Mouse (Mus musculus): ENCODE measurements around the gene Arid1b. TPM values are rescaled to one million over a fixed set of nuclear protein-coding genes. Genes with fewer than 3 reads are reported as not detected.
"Not testable (repeated sequence)": the region's sequence is repeated elsewhere in the genome, so short reads cannot be mapped to it uniquely, and the experiment has no call there.

Gene Arid1b
- total RNA-seq, 2 experiments from 2014 or later, result 43.4 to 59.1 TPM

DNA sequence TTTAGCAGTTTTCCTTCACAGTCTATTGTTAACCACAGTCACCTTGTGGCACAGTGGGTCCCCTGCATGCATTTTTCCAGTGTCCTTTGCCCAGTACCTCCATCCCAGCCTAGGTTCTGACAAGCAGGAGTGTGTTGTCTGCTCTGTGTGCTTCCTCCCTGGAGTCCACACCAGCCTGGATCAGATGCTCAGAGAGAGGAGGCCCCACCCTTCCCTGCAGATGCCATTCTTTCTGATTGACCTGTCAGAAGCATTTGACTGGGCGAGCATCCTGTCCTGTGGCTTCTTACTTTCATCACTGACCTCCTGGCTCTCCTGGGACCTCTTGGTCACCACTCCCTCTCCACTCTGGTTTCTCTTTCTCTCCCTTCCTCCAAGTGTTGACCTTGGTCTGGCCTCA, 113.9 kb downstream of the Arid1b start:
- DNase-seq (ENCODE audit: low spot score in 2 of 2), result no peak

DNA sequence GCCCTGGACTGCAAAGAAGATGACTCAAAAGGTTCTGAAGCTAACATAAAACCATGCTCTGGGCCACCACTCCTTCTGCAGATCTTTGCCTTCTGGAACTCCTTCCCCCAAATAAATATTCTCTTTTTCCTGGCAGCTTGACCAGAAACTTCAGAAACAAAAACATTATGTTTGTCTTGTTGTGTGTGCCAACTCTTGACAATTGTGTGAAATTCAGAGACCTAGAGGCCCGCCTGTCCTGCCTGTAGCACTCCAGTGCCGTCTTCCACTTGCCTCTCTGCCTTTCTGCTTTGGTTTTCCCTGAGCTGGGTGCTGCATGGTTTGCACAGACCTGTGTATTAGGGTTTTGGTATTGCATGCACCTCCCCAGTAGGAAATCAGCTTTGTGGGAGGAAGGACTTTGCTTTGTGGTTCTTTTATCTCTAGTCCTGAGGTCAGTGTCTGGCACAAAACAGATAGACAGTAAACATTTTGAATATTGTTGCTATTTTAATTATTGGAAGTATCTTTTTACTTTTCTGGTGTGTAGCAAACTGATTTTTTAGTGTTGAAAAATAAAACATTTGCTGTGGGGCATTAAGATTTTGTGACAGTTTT, 114.5 kb downstream of the Arid1b start:
- DNase-seq (ENCODE audit: low spot score in 2 of 2), result no peak

DNA sequence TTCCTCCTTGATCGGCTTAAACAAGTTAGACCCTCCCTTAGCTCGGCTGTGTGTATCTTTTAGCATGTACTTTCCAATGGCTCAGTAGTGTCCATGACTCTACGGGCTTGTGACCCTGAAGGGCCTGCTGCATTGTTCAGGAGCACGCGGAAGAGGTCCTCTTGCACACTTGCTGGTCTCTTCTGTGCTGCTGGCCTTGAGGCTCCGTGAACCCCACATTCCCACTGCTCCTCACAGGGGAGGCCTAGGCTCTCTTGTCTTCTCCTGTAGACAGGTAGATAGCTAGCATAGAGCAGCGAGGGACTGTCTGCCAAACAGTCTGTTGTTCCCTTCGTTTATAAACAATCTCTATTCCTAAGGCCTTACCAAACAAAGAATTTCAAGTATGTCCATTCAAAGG, 115.2 kb downstream of the Arid1b start:
- DNase-seq (ENCODE audit: low spot score in 2 of 2), result no peak

DNA sequence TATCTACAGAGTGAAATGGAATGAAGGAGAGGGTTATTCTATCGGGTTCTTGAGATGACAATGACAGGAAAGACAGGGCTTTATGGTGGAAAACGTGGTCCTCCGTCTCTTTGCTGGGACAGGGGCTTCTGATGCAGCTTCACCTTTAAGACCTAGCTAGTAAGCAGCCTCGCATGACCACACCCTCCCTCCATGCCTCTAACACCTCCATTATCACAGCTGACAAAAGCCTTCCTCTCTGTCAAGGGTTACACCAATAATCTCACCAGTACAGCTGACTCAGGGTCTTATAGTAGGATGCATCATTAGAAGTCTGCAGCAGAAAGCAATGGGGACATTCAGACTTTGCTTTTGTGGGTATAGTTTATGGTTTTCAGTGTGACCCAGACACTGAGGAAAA, 116.0 kb downstream of the Arid1b start:
- DNase-seq (ENCODE audit: low spot score in 2 of 2), result no peak

DNA sequence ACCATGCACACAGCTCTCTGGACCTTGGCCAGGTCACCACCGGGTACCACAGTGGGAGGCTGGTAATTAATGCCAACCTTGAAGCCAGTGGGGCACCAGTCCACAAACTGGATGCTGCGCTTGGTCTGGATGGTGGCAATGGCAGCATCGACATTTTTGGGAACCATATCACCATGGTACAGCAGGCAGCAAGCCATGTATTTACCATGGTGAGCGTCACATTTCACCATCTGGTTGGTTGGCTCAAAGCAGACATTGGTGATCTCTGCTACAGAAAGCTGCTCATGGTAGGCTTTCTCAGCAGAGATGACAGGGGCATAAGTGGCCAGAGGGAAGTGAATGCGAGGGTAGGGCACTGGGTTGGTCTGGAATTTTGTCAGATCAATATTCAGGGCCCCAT, 116.8 kb downstream of the Arid1b start:
- not testable (repeated sequence) for DNase-seq (ENCODE audit: low spot score in 2 of 2)

DNA sequence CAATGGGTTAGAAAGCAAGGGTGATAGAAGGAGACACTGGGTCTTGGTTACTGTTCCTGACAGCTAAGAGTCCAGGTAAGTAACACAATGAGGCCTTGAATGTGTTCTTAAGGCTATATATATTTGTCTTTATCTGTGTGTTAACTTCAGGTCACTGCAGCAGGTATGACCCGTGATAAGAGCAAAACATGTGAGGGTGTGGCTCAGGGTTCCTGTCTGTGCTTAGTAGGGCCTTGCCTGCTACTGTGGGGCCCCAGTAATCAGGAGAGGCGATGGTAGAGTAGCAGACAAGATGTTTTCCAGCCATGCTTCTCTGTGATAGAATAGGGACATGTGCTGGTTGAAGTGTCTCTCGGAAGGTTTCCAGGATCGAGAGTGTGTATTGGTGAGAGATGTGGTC, 118.0 kb downstream of the Arid1b start:
- no peak for DNase-seq (ENCODE audit: low spot score in 2 of 2)

DNA sequence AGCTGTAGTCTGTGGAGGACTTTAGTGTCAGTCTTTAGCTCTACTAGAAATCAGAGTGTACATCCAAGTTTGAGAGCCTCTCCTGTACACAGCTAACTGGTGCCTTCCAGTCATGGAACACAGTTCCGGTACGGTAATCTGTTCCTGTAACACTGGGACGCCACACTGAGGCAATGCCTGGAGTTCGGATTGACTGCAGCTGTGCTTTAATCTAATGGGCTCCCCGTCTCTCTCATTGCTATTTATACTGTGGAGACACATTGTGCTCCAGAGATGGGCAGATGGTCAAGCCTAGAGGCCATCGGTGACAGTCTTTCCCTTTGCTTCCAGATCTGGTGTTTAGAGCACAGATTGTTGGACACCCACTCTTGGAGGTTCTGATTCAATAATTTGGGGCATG, 121.8 kb downstream of the Arid1b start:
- no peak for DNase-seq (ENCODE audit: low spot score in 2 of 2)

DNA sequence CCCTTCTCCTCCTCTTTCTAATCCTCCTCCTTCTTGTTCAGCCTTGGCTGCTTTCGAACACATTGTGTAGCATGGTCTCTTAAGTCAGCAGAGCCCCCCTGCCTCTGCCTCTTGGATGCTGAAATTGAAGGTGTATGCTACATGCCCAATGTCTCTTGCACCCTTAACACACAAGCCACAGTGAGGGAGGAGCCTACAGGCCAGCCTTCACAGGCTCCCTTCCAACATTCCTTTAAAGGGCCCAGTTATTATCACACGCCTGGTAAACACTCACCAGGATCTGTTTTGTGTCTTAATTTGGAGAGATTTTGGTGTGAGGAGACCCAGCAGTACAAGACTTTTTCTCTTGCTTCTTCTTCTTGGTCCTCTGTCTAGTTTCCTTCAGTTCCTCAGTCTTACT, 122.9 kb downstream of the Arid1b start:
- no peak for DNase-seq (ENCODE audit: low spot score in 2 of 2)

DNA sequence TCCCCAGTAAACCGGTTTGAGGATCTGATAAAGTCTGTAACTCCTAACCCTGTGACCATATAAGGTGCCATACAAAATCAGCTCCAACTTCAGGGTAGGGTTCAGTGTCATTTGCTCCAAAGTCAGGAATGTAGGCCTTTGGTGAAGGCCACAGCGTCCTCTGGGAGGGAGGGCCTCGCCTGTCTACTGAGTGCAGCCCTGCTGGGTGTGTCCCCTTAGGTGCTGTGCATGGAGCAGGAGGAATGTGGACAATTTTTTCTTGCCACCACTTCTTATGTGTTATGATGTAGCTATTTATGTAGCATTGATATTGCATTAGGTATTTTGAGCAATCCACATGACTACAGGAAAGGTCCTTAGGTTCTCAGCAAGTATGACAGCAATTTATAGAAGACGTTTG, 124.0 kb downstream of the Arid1b start:
- no peak for DNase-seq (ENCODE audit: low spot score in 2 of 2)

DNA sequence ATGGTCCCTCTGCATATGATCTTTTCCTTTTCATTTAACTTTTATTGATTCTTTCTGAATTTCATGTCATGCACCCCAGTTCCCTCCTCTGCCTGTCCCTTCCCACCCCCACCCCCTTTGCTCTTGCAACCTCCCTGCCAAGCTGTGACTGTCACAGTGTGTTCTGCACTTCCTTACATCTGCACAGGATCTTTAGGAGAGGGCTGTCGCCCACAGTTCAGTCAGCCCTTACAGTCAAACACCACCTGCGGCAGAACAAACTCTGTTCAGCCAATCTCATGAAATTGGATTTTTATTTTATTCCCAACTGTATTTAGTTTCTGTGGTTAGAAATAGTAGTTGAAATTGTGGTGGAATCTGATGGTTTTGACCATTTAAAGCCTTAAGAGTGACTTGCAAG, 130.5 kb downstream of the Arid1b start:
- DNase-seq (ENCODE audit: low spot score in 2 of 2), result no peak

DNA sequence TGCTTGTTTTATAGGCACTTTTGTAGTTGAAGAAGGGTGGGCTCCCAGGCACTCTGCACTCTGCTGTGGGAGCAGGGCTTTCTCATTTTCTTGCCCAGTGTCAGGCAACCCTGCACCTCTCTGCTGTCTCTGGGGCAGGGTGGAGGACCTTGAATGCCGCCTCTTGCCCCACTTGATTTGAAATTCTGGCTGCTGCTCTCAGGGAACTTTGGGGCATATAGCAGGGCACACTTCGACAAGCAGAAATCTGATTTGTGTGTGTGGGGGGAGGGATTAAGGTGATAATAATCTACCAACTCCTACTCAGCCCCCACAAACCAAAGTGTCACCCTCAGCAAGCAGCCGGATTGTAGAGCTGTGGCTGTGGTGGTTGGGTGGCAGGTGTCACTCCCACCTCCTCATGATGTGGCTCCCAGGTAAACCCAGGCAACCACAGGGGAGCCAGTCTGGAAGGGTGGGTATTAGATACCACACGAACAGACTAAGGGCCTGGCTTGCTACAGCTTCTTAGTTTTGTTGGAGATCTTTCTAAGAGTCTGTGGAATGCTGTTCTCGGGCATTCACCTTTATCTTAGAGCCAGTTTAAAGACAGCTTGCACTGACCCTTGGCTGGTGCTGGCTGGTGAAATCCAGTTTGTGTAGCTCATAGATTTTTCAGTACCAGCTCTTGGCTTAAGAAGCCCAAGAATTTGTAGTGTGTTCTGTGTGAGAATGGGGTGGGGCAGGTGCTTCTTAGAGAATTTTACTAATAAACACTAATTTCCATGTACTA, 131.1 kb downstream of the Arid1b start:
- no peak for DNase-seq (ENCODE audit: low spot score in 2 of 2)

DNA sequence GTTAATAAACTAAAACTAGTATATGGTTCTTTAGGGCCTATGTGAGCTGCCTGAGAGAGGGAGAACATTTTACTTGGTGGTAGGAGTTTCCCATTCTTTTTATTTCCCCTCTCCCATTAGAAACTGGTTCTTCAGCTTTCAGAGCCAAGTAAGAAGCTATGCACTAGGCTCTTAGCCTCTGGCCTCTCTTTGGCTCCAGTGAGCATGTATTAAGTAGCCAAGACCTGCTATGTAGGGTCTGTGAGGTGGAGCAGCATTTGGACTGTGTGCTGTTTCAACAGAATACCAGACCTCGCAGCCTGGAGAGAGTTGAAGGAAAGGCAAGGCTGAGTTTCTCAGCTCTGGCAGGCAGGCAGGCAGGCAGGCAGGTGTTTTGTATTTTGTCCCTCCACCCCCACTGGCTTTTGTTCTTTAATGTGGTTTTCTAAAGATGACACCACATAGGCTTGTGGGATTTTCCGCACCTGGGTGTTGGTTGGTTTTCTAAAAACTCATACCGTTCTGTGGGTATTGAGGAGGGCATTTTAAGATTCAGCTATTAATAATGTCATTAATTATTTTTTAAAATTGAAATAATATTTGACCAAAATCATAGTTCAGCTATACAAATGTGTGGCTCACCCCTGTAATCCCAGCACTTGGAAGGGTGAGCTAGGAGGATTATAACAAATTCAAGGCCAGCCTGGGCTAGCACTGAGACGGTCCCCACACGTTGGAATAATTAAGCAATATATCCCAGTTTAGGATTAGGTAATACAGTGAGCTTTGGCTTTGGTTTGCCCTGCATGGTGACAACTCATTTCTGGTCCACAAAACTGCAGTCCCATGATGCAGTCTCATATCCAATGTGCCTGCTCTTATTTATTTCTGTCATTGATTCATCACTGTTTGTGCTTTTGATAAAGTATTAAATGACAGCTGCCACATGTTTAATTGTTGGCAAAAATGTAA, 132.0 kb downstream of the Arid1b start:
- DNase-seq (ENCODE audit: low spot score in 2 of 2), result no peak

DNA sequence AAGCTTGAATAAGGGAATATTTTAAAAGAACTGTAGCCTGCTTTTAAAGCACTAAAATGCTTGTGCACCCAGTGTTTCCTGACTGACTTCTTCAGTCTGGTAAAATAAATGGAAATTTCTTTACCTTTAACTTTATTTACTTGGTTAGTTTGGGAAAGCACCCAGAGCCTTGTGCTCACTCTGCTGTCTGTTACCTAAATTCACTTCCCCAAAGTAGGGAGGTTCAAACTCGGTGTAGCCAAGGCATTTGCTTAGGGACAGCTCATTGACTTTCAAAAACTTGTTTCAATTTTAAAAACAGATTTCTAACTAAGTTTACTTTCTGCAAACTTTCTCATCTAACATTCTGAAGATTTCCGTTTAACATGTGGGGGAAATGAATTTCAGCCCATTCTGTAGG, 135.5 kb downstream of the Arid1b start:
- no peak for DNase-seq (ENCODE audit: low spot score in 2 of 2)

DNA sequence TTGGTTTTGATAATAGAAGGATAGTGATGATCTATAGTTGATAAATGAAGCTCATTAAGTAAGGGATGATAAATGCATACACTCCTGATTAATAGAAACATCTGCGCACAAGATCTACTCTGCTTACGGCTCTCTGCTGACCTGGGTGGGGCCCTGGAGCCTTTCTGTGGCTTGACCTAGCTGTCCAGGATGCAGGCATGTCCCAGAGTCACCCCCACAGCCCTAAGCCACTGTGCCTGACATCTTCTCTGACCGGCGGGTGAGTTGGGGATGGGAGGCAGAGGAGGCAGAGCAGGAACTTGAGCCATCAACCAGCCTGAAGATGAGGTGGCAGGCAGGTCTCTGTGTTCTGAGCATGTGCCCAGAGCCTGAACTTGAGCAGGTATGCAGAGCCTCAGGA, 136.0 kb downstream of the Arid1b start:
- no peak for DNase-seq (ENCODE audit: low spot score in 2 of 2)

DNA sequence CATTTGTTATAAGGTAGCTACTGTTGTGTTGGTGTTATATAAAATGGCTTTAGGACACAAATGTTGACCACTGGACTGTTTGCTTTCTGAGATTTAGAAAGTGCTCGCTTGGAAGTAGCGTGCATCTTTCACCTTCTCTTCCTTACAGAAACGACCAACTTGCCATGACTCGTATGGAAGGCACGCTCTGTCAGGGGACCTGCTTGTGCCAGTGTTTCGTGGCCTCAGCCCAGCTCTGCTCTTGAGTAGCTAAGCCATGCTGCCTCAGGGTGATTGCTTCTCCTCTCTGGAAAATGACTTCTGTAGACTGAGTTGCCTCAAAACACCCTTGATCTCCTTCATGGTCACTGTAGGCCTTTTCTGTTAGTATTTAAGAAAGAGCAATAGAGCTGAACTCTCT, 137.6 kb downstream of the Arid1b start:
- no peak for DNase-seq (ENCODE audit: low spot score in 2 of 2)

DNA sequence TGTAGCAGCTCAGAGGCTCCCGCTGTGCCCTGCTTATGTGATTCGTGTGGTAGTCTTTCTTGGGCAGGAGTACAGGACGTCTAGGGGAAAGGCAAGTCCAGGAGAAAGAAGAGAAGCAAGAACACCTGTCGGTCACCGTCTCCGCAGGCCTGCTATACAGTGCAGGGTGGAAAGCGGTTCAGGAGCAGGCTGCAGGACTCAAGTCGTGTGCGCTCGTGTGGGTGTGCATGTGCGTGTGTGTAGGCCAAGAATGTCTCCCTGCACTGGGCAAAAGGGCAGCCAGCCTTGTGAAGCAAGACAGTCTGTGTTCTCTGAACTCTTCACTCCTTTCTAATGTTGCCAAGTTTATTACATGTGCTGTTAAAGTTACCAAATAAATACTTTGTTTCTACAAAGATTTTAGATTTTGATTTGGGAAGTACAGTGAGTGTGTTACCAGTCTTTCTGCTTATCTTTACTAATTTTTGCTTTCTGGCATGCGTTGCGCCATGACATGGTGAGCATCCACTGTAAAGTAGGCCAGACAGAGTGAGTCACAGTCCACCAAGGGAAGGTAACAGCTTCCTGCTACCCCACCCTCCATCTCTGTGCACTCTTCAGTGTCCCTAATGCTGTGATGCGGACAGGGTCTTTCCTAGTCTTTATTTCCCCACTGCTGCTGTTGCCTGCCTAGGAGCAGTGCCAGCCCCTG, 138.3 kb downstream of the Arid1b start:
- no peak for DNase-seq (ENCODE audit: low spot score in 2 of 2)

DNA sequence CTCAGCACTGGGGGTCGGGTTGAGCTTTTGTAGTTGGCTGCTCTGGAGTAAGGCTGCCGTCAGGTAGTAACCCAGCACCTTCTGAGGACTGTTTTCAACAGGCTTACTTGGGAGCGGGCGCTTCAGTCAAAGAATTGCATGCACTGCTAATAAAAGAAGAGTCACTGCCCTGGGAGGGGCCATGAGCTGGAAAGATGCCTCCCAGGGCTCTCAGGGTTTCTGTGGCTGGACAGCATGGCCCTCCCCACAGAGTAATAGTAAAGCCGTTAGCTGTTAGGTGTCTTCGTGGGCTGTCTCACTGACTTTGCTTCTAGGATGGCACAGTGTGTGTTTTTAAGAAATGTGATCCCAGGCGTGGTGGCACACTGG, 138.8 kb downstream of the Arid1b start:
- DNase-seq (ENCODE audit: low spot score in 2 of 2), result no peak

DNA sequence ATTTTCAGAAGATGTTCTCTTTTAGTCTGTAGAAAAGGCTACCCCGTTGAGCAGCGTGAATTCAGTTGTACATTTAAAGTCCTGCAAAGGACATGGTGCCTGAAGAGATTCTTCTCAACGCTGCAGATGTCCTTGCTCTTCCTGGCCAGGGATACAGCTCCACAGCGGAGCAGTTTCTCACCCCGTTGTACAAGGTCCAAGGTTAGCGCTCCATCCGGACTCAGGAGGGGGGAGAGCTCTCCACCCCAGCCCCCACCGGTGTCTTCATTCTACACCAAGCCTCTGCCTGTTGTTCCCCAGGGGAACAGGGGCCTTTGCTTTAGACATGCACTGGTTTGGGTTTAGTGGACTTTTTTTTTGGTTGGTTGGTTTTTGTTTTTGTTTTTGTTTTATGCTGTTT, 139.7 kb downstream of the Arid1b start:
- no peak for DNase-seq (ENCODE audit: low spot score in 2 of 2)

DNA sequence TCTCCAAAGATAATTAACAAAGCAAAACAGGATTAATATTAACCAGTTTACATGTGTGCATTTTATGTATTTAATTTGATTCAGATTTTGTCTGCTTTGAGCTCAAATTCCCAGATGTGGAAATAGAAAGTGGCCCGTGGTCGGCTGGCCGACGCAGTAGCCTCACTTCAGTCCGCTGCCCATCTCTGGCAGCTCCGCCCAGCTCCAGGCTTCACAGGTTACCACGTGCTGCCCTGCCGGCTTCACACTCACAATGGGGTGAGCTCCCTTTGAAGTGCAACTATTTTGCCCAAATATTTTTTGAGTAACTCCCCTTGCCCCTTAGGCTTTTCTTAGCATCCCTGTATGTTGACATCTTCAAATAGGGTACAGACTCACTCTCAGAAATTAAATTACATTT, 140.1 kb downstream of the Arid1b start:
- DNase-seq (ENCODE audit: low spot score in 2 of 2), result no peak

DNA sequence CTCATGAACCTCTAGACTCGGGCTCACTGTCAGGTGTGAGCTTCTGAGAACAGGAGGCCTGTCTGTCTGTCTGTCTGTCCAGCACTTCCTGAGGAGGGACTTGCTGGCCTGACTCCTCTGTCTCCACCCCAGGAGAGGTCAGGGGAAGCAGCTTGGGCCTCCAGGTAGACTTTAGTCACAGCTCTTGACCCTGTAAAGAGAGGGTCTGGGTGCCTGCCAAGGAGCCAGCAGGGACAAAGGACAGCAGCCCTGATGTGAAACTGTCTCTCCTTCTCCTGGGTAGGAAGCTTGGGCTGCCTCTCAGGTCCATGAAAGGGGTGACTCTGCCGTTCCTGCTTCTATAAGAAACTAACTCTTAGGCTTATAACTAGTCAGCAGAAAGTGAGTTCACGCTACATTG, 143.8 kb downstream of the Arid1b start:
- DNase-seq (ENCODE audit: low spot score in 2 of 2), result no peak

DNA sequence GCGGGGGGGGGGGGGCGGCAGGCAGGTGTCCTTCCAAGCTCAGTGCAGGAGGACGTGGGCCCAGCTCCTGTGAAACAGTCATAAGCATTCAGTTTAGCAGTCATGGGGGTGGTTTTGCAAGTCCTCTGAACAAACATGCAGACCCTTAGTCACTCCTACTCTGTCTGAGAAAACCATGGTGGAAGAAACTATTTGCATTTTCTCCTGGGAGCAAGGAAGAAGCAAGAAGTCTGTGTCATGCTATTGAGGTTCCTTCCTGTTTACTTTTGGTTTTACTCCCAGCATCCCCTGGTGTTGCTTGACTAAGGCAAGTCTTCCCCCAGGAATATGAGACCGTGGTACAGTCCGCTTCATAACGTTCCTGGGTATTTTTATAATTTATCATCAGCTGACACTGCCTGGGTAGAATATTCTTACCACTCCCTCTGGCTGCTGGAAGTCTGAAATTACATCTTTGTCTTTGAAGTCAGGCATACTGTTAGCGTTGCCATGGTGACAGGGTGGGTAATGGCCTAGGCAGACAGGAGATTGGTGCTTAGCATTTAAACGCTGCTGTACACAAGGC, 144.6 kb downstream of the Arid1b start:
- DNase-seq (ENCODE audit: low spot score in 2 of 2), result no peak
